Mouse (Mus musculus): Measurements from ENCODE around the gene Kat5. TPM values are rescaled to one million over a fixed set of nuclear protein-coding genes. Genes with fewer than 3 reads are reported as not detected.
A peak's percentile ranks its signal among the peaks of the same experiment; 100 is the strongest.

Gene Kat5
- polyA plus RNA-seq (2015; fragmentation: Nextera tagmentation; extraction: Ambion mirVana): 72.7 and 80.7 TPM in 2 replicates

DNA sequence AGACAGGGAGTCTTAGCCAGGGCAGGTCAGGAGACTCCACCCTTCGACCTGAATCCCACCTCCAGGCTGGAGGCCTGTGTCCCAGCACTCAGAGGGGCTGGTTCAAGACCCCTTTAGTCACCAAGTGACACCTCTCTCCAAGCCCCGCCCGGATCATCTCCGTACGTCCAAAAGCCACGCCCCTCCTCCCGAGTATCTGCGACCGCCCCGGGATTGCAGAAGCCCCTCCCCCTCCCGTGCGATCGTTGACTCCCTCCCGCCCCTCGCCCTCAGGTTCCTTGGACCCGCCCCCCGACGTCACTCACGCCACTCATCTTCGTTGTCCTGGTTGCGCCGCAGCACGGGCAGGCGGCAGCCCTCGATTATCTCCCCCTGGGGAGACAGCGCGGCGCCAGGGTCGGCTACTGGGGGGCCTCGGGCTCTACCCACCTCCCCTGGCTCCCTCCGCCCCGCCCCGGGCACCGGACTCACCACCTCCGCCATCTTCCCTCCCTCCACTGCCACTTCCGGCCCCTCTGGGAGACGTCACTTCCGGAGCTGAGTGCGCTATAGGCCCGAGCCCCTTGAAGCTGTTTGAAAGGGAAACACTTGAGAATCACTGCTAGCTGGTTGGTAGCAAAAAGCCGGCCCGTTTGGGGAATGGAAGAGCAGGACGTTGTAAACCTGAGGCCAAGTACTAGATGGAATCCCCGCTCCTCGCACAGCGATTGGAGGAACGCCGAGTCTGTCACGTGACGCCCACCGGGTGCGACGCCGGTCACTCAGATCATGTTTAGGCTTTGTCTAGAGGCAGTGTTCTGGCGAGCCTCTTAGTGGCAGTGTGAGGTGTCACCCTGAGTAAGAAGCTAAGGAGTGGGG, at the start of gene Kat5:
Kat5 (minus strand) TSS at position 691 of the 858 bp plus-strand sequence.
- Histone ChIP-seq H3K9me3 (replicated peaks) (no peaks in the 10 kb centered on the region), H3K4me2 (peak within 1 kb of the TSS; percentile 67), H3K27me3 (no peaks in the 10 kb centered on the region), H3K27ac (peak within 1 kb of the TSS; percentile 98), H3K36me3 (ENCODE audit: poor library complexity, severe bottlenecking) (peaks cover 42% of the 10 kb centered on the region), H3K4me3 (peak within 1 kb of the TSS; percentile 63), H3K4me1 (peaks cover 24% of the 10 kb centered on the region), H3K9ac (peak within 1 kb of the TSS; percentile 75)
- WGBS: 1% methylated on average over 55 of the region's 55 CpGs
- peak; percentile 93 for ATAC-seq

- no peak for ATAC-seq
Observed at GRCm38 (mm10) chr19:5654720-5655298, 44.8 kb upstream of the Kat5 start.

DNA sequence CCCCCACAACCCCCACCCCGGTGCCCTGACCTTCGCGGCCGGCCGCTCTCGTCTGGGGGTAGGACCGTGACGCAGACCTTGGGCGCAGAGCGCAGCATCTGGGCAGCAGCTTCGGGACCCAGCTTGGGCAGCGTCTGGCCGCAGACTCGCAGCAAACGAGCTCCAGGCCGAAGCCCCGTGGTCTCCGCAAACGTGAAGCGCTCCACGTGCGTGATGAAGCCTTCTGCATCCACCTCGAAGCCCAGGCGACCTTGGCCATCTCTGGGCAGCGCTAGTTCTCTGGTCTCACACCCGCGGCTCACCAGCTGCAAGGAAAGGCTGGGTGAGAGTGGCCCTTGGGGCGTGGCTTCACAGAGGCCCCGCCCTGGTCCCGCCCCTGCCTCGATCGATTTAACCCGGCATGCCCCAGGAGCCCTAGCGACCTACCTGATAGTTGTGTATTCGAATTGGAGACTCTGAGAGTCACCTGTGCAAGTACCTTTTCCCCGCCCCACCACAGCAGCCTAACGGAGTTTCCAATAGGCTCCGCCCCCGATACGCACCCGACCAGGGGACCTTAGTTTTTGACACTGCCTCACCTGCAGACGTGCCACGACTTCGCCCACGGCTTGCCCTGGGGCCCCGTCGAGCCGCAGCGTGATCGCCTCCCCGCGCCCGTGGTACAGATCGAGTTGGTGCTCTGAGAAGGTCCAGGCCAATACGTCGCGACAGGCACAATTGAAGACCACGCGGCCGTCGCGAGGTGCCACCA, 44.1 kb upstream of the Kat5 start:
- WGBS: 4% methylated on average over 61 of the region's 62 CpGs
- peaks cover 49% of the 10 kb centered on the region for H3K27me3 ChIP-seq
- peak overlapping the region; percentile 61 for H3K9ac ChIP-seq
- H3K4me2 ChIP-seq: peak overlapping the region; percentile 79
- H3K4me3 ChIP-seq: peak overlapping the region; percentile 46
- peak; percentile 73 for ATAC-seq
- 0 out of 2 replicates have a peak, but pooled peaks cover 7% of the 10 kb centered on the region for H3K36me3 ChIP-seq (ENCODE audit: poor library complexity, severe bottlenecking)
- H3K9me3 ChIP-seq (replicated peaks): no peaks in the 10 kb centered on the region
- H3K4me1 ChIP-seq: peaks cover 15% of the 10 kb centered on the region
- no peak overlapping the region for H3K27ac ChIP-seq

More at GRCm38 (mm10) chr19:5654720-5655298, 44.8 kb upstream of the Kat5 start:
- H3K9me3 ChIP-seq (replicated peaks): no peaks in the 10 kb centered on the region
- H3K4me1 ChIP-seq: peaks cover 12% of the 10 kb centered on the region
- 0 out of 2 replicates have a peak, but pooled peaks cover 7% of the 10 kb centered on the region for H3K36me3 ChIP-seq (ENCODE audit: poor library complexity, severe bottlenecking)
- H3K27ac ChIP-seq: no peak overlapping the region
- 7% methylated on average over 43 of the region's 43 CpGs for WGBS
- H3K4me3 ChIP-seq: peak overlapping the region; percentile 46
- H3K4me2 ChIP-seq: peak overlapping the region; percentile 79
- H3K27me3 ChIP-seq: peaks cover 49% of the 10 kb centered on the region
- H3K9ac ChIP-seq: peak overlapping the region; percentile 61

GRCm38 (mm10) chr19:5652570-5652969, 42.5 kb upstream of the Kat5 start:
- 69% methylated on average over 6 of the region's 6 CpGs for WGBS
- Histone ChIP-seq H3K27me3 (peaks cover 46% of the 10 kb centered on the region), H3K4me1 (peaks cover 25% of the 10 kb centered on the region)

GRCm38 (mm10) chr19:5651502-5652274, 41.7 kb upstream of the Kat5 start:
- Histone ChIP-seq H3K27me3 (peaks cover 44% of the 10 kb centered on the region), H3K4me1 (peaks cover 25% of the 10 kb centered on the region), H3K36me3 (ENCODE audit: poor library complexity, severe bottlenecking) (peaks cover 23% of the 10 kb centered on the region), H3K27ac (no peak overlapping the region), H3K4me3 (no peak overlapping the region), H3K9me3 (replicated peaks) (no peaks in the 10 kb centered on the region), H3K4me2 (no peak overlapping the region), H3K9ac (no peak overlapping the region)
- no peak for ATAC-seq
- WGBS: 63% methylated on average over 12 of the region's 13 CpGs

More at GRCm38 (mm10) chr19:5652570-5652969, 42.5 kb upstream of the Kat5 start:
- no peak overlapping the region for H3K9ac ChIP-seq
- peaks cover 14% of the 10 kb centered on the region for H3K36me3 ChIP-seq (ENCODE audit: poor library complexity, severe bottlenecking)
- H3K27ac ChIP-seq: no peak overlapping the region
- no peak overlapping the region for H3K4me3 ChIP-seq
- H3K9me3 ChIP-seq (replicated peaks): no peaks in the 10 kb centered on the region
- no peak overlapping the region for H3K4me2 ChIP-seq
- no peak for ATAC-seq

GRCm38 (mm10) chr19:5649298-5649741, 39.3 kb upstream of the Kat5 start:
- peak overlapping the region; percentile 57 for H3K4me2 ChIP-seq
- H3K27ac ChIP-seq: 0 out of 2 replicates have a peak overlapping the region, but pooled peaks have one; percentile 21
- peaks cover 47% of the 10 kb centered on the region for H3K36me3 ChIP-seq (ENCODE audit: poor library complexity, severe bottlenecking)
- ATAC-seq: no peak; the same call in 1 of the 2 replicates
- peaks cover 20% of the 10 kb centered on the region for H3K27me3 ChIP-seq
- peak overlapping the region; percentile 55 for H3K9ac ChIP-seq
- peaks cover 19% of the 10 kb centered on the region for H3K4me1 ChIP-seq
- no peaks in the 10 kb centered on the region for H3K9me3 ChIP-seq (replicated peaks)
- 70% methylated on average over 6 of the region's 6 CpGs for WGBS
- peak overlapping the region; percentile 25 for H3K4me3 ChIP-seq

DNA sequence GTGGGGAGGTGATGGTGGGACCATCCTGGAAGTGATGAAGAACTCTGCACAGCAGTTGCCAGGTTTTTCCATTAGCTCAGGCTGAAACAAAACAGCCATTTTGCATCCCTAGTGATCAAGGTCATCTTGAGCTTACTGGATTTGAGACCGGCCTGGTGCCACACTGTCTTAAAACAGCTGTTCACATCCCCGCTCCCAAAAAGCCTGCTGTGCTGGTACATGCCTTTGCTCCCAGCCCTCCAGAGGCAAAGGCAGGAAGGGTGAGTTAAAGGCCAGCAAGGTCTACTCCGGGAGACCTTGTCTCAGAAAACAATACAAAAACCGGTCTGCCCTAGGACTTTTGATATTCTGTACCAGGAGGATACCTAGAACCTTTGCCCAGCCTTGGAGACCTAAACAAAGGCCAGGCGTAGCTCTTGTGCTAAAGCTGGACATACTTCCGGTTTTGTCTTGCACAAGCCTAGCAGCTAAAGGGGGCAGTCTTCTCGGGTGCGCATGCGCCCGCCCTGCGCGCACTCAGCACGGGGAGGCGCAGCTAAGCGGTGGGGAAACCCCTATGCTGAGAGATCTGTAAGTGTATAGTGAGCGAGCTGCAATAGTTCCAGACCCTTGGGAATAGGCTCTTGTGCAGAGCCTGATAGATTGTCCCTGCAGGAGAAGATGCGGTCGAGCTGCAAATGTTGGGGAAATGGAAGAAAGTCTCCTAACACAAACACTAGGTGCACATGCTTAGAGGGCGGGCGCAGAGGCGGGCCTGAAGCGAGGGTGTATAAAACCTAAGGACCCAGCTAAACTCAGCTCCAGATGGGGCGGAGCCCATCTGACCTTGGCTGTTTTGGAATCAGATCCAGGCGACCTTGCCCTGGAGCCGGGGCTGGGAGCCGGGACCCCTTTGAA, 38.6 kb upstream of the Kat5 start:
- H3K4me3 ChIP-seq: peak overlapping the region; percentile 25
- peak overlapping the region; percentile 55 for H3K9ac ChIP-seq
- peak overlapping the region; percentile 68 for H3K27ac ChIP-seq
- peaks cover 54% of the 10 kb centered on the region for H3K36me3 ChIP-seq (ENCODE audit: poor library complexity, severe bottlenecking)
- peaks cover 14% of the 10 kb centered on the region for H3K27me3 ChIP-seq
- ATAC-seq: peak; percentile 89
- H3K4me2 ChIP-seq: peak overlapping the region; percentile 57
- no peaks in the 10 kb centered on the region for H3K9me3 ChIP-seq (replicated peaks)
- H3K4me1 ChIP-seq: peaks cover 12% of the 10 kb centered on the region
- WGBS: 11% methylated on average over 26 of the region's 26 CpGs

GRCm38 (mm10) chr19:5647791-5648190, 37.8 kb upstream of the Kat5 start:
- Histone ChIP-seq H3K9ac (no peak overlapping the region), H3K4me1 (peaks cover 12% of the 10 kb centered on the region), H3K36me3 (ENCODE audit: poor library complexity, severe bottlenecking) (peaks cover 61% of the 10 kb centered on the region), H3K4me3 (no peak overlapping the region), H3K27me3 (peaks cover 5% of the 10 kb centered on the region), H3K9me3 (replicated peaks) (no peaks in the 10 kb centered on the region), H3K27ac (peak overlapping the region; percentile 68; the same call in 1 of the 2 replicates), H3K4me2 (no peak overlapping the region)
- 98% methylated on average over 6 of the region's 6 CpGs for WGBS
- ATAC-seq: no peak

DNA sequence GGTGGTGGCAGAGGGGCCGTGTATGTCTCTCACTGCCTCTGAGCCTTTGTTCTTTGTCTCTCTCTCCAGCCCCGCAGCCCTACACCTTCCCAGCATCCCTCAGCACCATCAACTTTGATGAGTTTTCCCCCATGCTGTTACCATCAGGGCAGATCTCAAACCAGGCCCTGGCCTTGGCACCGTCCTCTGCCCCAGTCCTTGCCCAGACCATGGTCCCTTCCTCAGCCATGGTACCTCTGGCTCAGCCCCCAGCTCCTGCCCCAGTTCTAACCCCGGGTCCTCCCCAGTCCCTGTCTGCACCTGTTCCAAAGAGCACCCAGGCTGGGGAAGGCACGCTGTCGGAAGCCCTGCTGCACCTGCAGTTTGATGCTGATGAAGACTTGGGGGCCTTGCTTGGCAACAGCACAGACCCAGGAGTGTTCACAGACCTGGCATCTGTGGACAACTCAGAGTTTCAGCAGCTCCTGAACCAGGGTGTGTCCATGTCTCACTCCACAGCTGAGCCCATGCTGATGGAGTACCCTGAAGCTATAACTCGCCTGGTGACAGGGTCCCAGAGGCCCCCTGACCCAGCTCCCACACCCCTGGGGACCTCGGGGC, 36.8 kb upstream of the Kat5 start:
- Histone ChIP-seq H3K4me1 (peaks cover 12% of the 10 kb centered on the region), H3K27ac (no peak overlapping the region), H3K9ac (no peak overlapping the region), H3K4me3 (no peak overlapping the region), H3K4me2 (no peak overlapping the region), H3K27me3 (no peaks in the 10 kb centered on the region), H3K36me3 (ENCODE audit: poor library complexity, severe bottlenecking) (peaks cover 71% of the 10 kb centered on the region), H3K9me3 (replicated peaks) (no peaks in the 10 kb centered on the region)
- WGBS: 91% methylated on average over 8 of the region's 8 CpGs
- ATAC-seq: no peak

- Histone ChIP-seq H3K4me2 (no peak overlapping the region), H3K4me1 (peaks cover 12% of the 10 kb centered on the region), H3K27me3 (no peaks in the 10 kb centered on the region), H3K9ac (no peak overlapping the region), H3K9me3 (replicated peaks) (no peaks in the 10 kb centered on the region), H3K27ac (no peak overlapping the region), H3K4me3 (no peak overlapping the region), H3K36me3 (ENCODE audit: poor library complexity, severe bottlenecking) (peaks cover 79% of the 10 kb centered on the region)
- ATAC-seq: no peak
- 96% methylated on average over 9 of the region's 9 CpGs for WGBS
Observed at GRCm38 (mm10) chr19:5645280-5645679, 35.2 kb upstream of the Kat5 start.
